Comparison of ENCODE assay signal across 8 mouse cellular contexts in genomic region chr2:65363828-65364497, GRCm38 (mm10). TPM values are rescaled to one million over a fixed set of nuclear protein-coding genes. Genes with fewer than 3 reads are reported as not detected.
DNase-seq lines count a peak whose midpoint lies in the region; ATAC-seq and TF ChIP-seq lines count a peak whose summit lies in the region.

TSS of gene Slc38a11 (minus strand) at chr2:65364034.

- no peak for TF ChIP-seq POLR2A in limb, embryonic 14.5 days (IDR thresholded peaks at IDR 0.05; ENCODE audit: borderline replicate concordance, extremely low read depth, insufficient read depth, insufficient read length)

- no peaks in the 10 kb centered on the region; the same call in 1 of the 2 replicates for H3K4me1 ChIP-seq in heart, embryonic 15.5 days (replicated peaks)
- H3K4me1 ChIP-seq in forebrain, embryonic 15.5 days = peaks cover 6% of the 10 kb centered on the region
- no peaks in the 10 kb centered on the region for H3K4me1 ChIP-seq in limb, embryonic 14.5 days (ENCODE audit: control insufficient read depth, insufficient read depth, low read length)
- no peaks in the 10 kb centered on the region for H3K4me1 ChIP-seq in stomach, embryonic 14.5 days (ENCODE audit: control insufficient read depth, insufficient read depth, low read length)

- ATAC-seq in heart, embryonic 15.5 days (replicated peaks; ENCODE audit: insufficient number of reproducible peaks, insufficient read depth, low FRiP score, low read depth) = peak; percentile 35; the same call in 1 of the 2 replicates
- peak; percentile 80 for ATAC-seq in forebrain, embryonic 15.5 days (replicated peaks)
- ATAC-seq in limb, embryonic 14.5 days (ENCODE audit: low FRiP score, low read depth) = no peak
- no peak for ATAC-seq in stomach, embryonic 14.5 days (ENCODE audit: insufficient number of reproducible peaks, insufficient read depth, low FRiP score, low read depth)

- peak within 1 kb of the TSS; percentile 19; the same call in 1 of the 2 replicates for H3K4me3 ChIP-seq in heart, embryonic 15.5 days
- H3K4me3 ChIP-seq in forebrain, embryonic 15.5 days = peak within 1 kb of the TSS; percentile 28
- 0 out of 2 replicates have a peak within 1 kb of the TSS, but pooled peaks have one; percentile 14 for H3K4me3 ChIP-seq in limb, embryonic 14.5 days (replicated peaks; ENCODE audit: low read length)
- H3K4me3 ChIP-seq in stomach, embryonic 14.5 days (ENCODE audit: low read depth, low read length) = no peak within 1 kb of the TSS

- no peak for DNase-seq in heart, adult 8-10 months (ENCODE audit: low spot score)
- DNase-seq in adrenal gland, adult 2 months = peak; percentile 26
- DNase-seq in limb, embryonic 14.5 days (ENCODE audit: low spot score) = no peak
- DNase-seq in frontal cortex, adult 2 months (ENCODE audit: extremely low spot score in 1 of 2, low spot score in 1 of 2) = no peak
- DNase-seq in cerebellum, adult 11 months = no peak

- H3K36me3 ChIP-seq in heart, embryonic 15.5 days = no peaks in the 10 kb centered on the region
- no peaks in the 10 kb centered on the region for H3K36me3 ChIP-seq in forebrain, embryonic 15.5 days
- H3K36me3 ChIP-seq in limb, embryonic 14.5 days (ENCODE audit: control insufficient read depth, insufficient read depth, low read length) = no peaks in the 10 kb centered on the region
- no peaks in the 10 kb centered on the region for H3K36me3 ChIP-seq in stomach, embryonic 14.5 days (ENCODE audit: control insufficient read depth, insufficient read depth, low read length)

- H3K4me2 ChIP-seq in heart, embryonic 15.5 days = peak within 1 kb of the TSS; percentile 57
- H3K4me2 ChIP-seq in forebrain, embryonic 15.5 days (replicated peaks) = peak within 1 kb of the TSS; percentile 49
- peak within 1 kb of the TSS; percentile 42 for H3K4me2 ChIP-seq in limb, embryonic 14.5 days (replicated peaks; ENCODE audit: low read depth, low read length, severe bottlenecking)
- H3K4me2 ChIP-seq in stomach, embryonic 14.5 days (replicated peaks; ENCODE audit: low read depth, low read length) = peak within 1 kb of the TSS; percentile 31

- H3K9ac ChIP-seq in heart, embryonic 15.5 days = no peak within 1 kb of the TSS
- peak within 1 kb of the TSS; percentile 16 for H3K9ac ChIP-seq in forebrain, embryonic 15.5 days (replicated peaks)
- no peak within 1 kb of the TSS for H3K9ac ChIP-seq in limb, embryonic 14.5 days (ENCODE audit: low read depth, low read length, severe bottlenecking)
- H3K9ac ChIP-seq in stomach, embryonic 14.5 days (replicated peaks; ENCODE audit: low read depth, low read length) = no peak within 1 kb of the TSS

- H3K27ac ChIP-seq in heart, embryonic 15.5 days = no peak within 1 kb of the TSS
- no peak within 1 kb of the TSS for H3K27ac ChIP-seq in forebrain, embryonic 15.5 days (replicated peaks)
- no peak within 1 kb of the TSS for H3K27ac ChIP-seq in limb, embryonic 14.5 days (replicated peaks; ENCODE audit: low read depth, low read length)
- H3K27ac ChIP-seq in stomach, embryonic 14.5 days (ENCODE audit: low read length) = no peak within 1 kb of the TSS

- no peaks in the 10 kb centered on the region for H3K27me3 ChIP-seq in heart, embryonic 15.5 days
- H3K27me3 ChIP-seq in forebrain, embryonic 15.5 days = no peaks in the 10 kb centered on the region
- no peaks in the 10 kb centered on the region for H3K27me3 ChIP-seq in limb, embryonic 14.5 days (ENCODE audit: control insufficient read depth, insufficient read depth, low read length)
- H3K27me3 ChIP-seq in stomach, embryonic 14.5 days (ENCODE audit: control insufficient read depth, insufficient read depth, low read length) = no peaks in the 10 kb centered on the region

- H3K9me3 ChIP-seq in heart, embryonic 15.5 days (replicated peaks) = no peaks in the 10 kb centered on the region
- H3K9me3 ChIP-seq in forebrain, embryonic 15.5 days = no peaks in the 10 kb centered on the region
- H3K9me3 ChIP-seq in limb, embryonic 14.5 days (ENCODE audit: control insufficient read depth, low read length) = no peaks in the 10 kb centered on the region
- no peaks in the 10 kb centered on the region for H3K9me3 ChIP-seq in stomach, embryonic 14.5 days (ENCODE audit: control insufficient read depth, low read depth, low read length)

- 5% methylated on average over 18 of the region's 18 CpGs for WGBS in heart, embryonic 15.5 days
- 2% methylated on average over 18 of the region's 18 CpGs for WGBS in forebrain, embryonic 15.5 days
- 4% methylated on average over 18 of the region's 18 CpGs for WGBS in limb, embryonic 14.5 days
- 6% methylated on average over 18 of the region's 18 CpGs for WGBS in stomach, embryonic 14.5 days

RNA-seq across cellular contexts. Expression of gene Slc38a11, which starts in this region (rescaled TPM):
- polyA plus RNA-seq in heart, embryonic 15.5 days (2015; fragmentation: Nextera tagmentation; extraction: Ambion mirVana) = 0.09 and 0.23 TPM in 2 replicates
- total RNA-seq in heart, adult 8-10 months (2022) = 1 to 10 TPM in 3 of 4 experiments, under 1 TPM in 1; 0.91 to 2.5 (median 1.6) TPM
- 10 to 100 TPM; 17.4 to 29.9 TPM for total RNA-seq in adrenal gland, adult 2 months (2021)
- 3.8 and 4.4 TPM in 2 replicates for polyA plus RNA-seq in adrenal gland, adult 2 months (2012; rRNA removed)
- polyA plus RNA-seq in forebrain, embryonic 15.5 days (2015; fragmentation: Nextera tagmentation; extraction: Ambion mirVana) = 0.91 and 1.2 TPM in 2 replicates
- polyA plus RNA-seq in limb, embryonic 14.5 days (2012; rRNA removed) = 0.11 and 0.18 TPM in 2 replicates
- 0.36 and 0.43 TPM in 2 replicates for polyA plus RNA-seq in limb, embryonic 14.5 days (2014; fragmentation: Nextera tagmentation; extraction: Ambion mirVana)
- not detected in 2 replicates for polyA plus RNA-seq in stomach, embryonic 14.5 days (2014; fragmentation: Nextera tagmentation; extraction: Ambion mirVana)
- 2.8 and 3.6 TPM in 2 replicates for polyA plus RNA-seq in frontal cortex, adult 2 months (2012; rRNA removed)

Comparison
In these comparisons a context has a peak if more than half of its experiments do, and no peak if none do; other contexts are left out.
1. RNA of gene Slc38a11 (total RNA-seq): 17.4 to 29.9 TPM in adrenal gland, adult 2 months; 0.91 to 2.5 TPM in heart, adult 8-10 months; every median in the first group is over 4 times any median in the second.
2. Peak in ATAC-seq, H3K4me3 ChIP-seq and H3K4me2 ChIP-seq in heart, embryonic 15.5 days; RNA of the gene not detected or under 1 TPM.
3. Peak in every context shown above with its lines, with median percentiles within 50 percentile points of each other: H3K4me2 ChIP-seq.